Mouse (Mus musculus) stomach, postnatal 0 days (tissue): ENCODE results near the gene Crnkl1. TPM values are rescaled to one million over a fixed set of nuclear protein-coding genes. Genes with fewer than 3 reads are reported as not detected.

Source experiments
- ATAC-seq: fragments of 200-750 bp; cut with Nextera tagmentation; 2 replicates; pipeline ENCODE4 v1.8.0; 2017; ENCODE audit not compliant: low FRiP score, low TSS enrichment
- DNase-seq: peaks from one replicate; pipeline ENCODE4 v3.0.0-alpha.2; 2016; ENCODE audit warnings: low spot score
- H3K27ac ChIP-seq: fragments of 300-500 bp; sonication (generic); replicated peaks from 2 replicates; pipeline ENCODE4 v1.5.1; 2014; ENCODE audit warnings: mild to moderate bottlenecking, control low read depth
- H3K27me3 ChIP-seq: fragments of 300-500 bp; sonication (generic); 2 replicates; pipeline ENCODE4 v1.6.1; 2014; ENCODE audit warnings: low read length; ENCODE audit not compliant: control insufficient read depth, insufficient read depth
- H3K36me3 ChIP-seq: fragments of 300-500 bp; sonication (generic); 2 replicates; pipeline ENCODE4 v1.6.1; 2014; ENCODE audit warnings: low read length, mixed read lengths; ENCODE audit not compliant: control insufficient read depth, insufficient read depth
- H3K4me1 ChIP-seq: fragments of 300-500 bp; sonication (generic); replicated peaks from 2 replicates; pipeline ENCODE4 v1.6.1; 2014; ENCODE audit warnings: antibody characterized with exemption; ENCODE audit not compliant: control insufficient read depth, insufficient read depth
- H3K4me2 ChIP-seq: fragments of 300-500 bp; sonication (generic); replicated peaks from 2 replicates; pipeline ENCODE4 v1.6.1; 2014; ENCODE audit warnings: low read depth, mild to moderate bottlenecking, control low read depth, moderate library complexity
- H3K4me3 ChIP-seq: fragments of 300-500 bp; sonication (generic); 2 replicates; pipeline ENCODE4 v1.5.1; 2014; ENCODE audit warnings: low read depth, low read length, control low read depth
- H3K9ac ChIP-seq: fragments of 300-500 bp; sonication (generic); 2 replicates; pipeline ENCODE4 v1.6.1; 2014; ENCODE audit warnings: mild to moderate bottlenecking, low read length, control low read depth, mixed read lengths
- H3K9me3 ChIP-seq: fragments of 300-500 bp; sonication (generic); 2 replicates; pipeline ENCODE4 v1.6.1; 2016; ENCODE audit warnings: low read length; ENCODE audit not compliant: control insufficient read depth
- CTCF ChIP-seq: IDR thresholded peaks from 2 replicates; pipeline ENCODE4 v1.5.1; 2016; ENCODE audit warnings: antibody characterized with exemption, low read depth, mild to moderate bottlenecking, moderate library complexity
- EP300 ChIP-seq: optimal IDR thresholded peaks from 2 replicates; pipeline ENCODE3; 2016; ENCODE audit warnings: antibody characterized with exemption
- WGBS: fragments of 180-500 bp; shearing (Covaris S2); extraction: QIAGEN DNeasy Blood & Tissue Kit; methylation state at CpG from one replicate; pipeline ENCODE4 v1.1.7; 2014; 5-methylcytosine and 5-hydroxymethylcytosine counted together
- polyA plus RNA-seq: library from polyadenylated mRNA; unstranded; fragments of >200 nt; fragmentation: Nextera tagmentation; extraction: Ambion mirVana; gene quantifications from 2 replicates; pipeline ENCODE4 v1.2.1, GENCODE M21; 2015

Crnkl1 gene
- polyA plus RNA-seq, 1 experiment from 2014 or later, result 15.2 TPM

DNA sequence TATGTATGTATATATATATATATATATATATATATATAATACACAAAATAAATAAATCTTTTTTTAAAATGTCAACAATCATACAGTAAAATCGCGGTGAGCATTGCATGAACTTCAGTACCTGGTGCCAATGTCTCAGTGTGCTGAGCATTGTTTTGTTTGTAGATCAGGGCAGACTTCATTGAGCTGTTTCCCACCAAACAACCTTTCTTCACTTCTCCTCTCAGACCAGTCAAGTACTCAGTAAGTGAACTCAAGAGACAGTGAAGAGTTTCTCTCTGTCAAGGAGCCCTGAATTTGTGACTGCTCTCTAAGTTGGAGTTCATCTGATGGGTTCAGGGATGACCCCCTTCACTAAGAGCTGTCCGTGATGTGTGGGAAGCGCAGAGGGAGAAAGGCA, 37.8 kb upstream of the Crnkl1 start:
- DNase-seq, result no peak
- no peak for TF ChIP-seq CTCF
- TF ChIP-seq EP300, result no peak
- Histone ChIP-seq H3K9ac (no peak overlapping the region), H3K27me3 (no peaks in the 10 kb centered on the region), H3K4me3 (no peak overlapping the region), H3K27ac (no peak overlapping the region), H3K4me2 (no peak overlapping the region), H3K36me3 (no peaks in the 10 kb centered on the region), H3K4me1 (no peaks in the 10 kb centered on the region), H3K9me3 (no peaks in the 10 kb centered on the region)
- 78% methylated on average over 4 of the region's 4 CpGs for WGBS
- ATAC-seq, result no peak

DNA sequence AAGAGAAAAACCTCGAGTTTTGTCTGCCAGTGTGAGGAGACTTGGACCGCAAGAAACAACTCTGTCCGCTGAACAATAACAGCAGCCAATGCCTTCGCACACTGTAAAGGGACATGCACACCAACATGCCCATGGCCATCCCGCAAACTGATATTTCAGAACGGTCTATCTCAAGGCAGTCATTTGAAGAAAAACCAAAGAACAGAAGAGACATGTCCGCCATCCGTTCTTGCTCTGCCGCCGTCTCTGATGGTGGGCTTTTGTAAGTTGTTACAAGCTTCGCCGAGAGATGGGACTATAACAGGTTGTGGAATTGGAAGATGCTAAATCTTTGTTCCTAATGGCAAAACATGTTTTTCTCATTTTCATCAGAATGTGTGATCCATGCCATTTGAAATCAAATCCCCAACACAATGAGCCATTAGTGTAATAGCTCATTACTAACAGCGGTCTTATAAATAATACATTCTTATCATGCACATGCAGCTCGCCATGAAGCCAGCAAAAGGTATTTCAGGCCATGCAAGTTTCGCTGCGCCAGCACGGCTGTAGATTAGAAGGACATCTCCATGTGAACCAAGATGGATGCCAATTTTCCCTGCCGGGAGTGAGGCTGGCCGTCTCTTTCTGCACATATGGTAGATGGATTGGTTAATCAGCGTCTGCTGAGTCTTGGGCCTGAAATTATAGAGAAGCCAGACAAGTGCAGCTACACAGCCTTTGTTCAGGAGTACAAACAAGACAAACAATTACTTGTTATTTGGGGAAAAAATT, 36.6 kb upstream of the Crnkl1 start:
- 90% methylated on average over 20 of the region's 20 CpGs for WGBS
- ATAC-seq (no peak), DNase-seq (no peak)
- no peak overlapping the region for H3K9ac ChIP-seq
- H3K4me1 ChIP-seq, result no peaks in the 10 kb centered on the region
- H3K27me3 ChIP-seq, result no peaks in the 10 kb centered on the region
- no peaks in the 10 kb centered on the region for H3K36me3 ChIP-seq
- no peak overlapping the region for H3K4me3 ChIP-seq
- H3K9me3 ChIP-seq, result no peaks in the 10 kb centered on the region
- no peak overlapping the region for H3K27ac ChIP-seq
- TF ChIP-seq EP300, result no peak
- TF ChIP-seq CTCF, result no peak
- H3K4me2 ChIP-seq, result no peak overlapping the region

DNA sequence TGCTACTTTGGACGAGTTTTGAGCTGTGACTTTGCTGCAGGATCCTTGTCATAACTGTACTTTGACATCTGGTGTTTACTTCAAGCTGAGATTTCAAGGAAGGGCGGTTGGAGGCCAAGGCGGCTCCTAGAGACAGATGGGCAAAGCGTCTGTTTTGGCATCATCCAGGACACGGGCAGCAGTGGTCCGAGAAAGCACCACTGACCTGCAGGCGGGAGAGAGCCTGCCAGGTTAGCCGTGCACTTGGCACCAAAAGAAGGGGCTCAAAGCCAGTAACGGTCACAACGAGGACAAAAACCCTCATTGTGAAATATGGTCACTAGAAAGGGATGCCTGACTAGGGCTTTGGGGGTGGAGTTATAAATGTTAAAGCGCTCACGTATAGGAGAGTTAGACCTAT, 35.9 kb upstream of the Crnkl1 start:
- Histone ChIP-seq H3K4me1 (no peaks in the 10 kb centered on the region), H3K9me3 (no peaks in the 10 kb centered on the region), H3K36me3 (no peaks in the 10 kb centered on the region), H3K4me2 (no peak overlapping the region), H3K27ac (no peak overlapping the region), H3K4me3 (no peak overlapping the region), H3K9ac (no peak overlapping the region), H3K27me3 (no peaks in the 10 kb centered on the region)
- DNase-seq (no peak), ATAC-seq (no peak)
- no peak for TF ChIP-seq EP300
- TF ChIP-seq CTCF, result no peak
- 81% methylated on average over 12 of the region's 12 CpGs for WGBS

- Histone ChIP-seq H3K4me2 (no peak overlapping the region), H3K4me3 (no peak overlapping the region), H3K27me3 (no peaks in the 10 kb centered on the region), H3K36me3 (no peaks in the 10 kb centered on the region), H3K4me1 (no peaks in the 10 kb centered on the region), H3K9me3 (no peaks in the 10 kb centered on the region), H3K9ac (no peak overlapping the region), H3K27ac (no peak overlapping the region)
- DNase-seq, result no peak
- 93% methylated on average over 5 of the region's 5 CpGs for WGBS
- ATAC-seq, result no peak
- TF ChIP-seq EP300, result no peak
- no peak for TF ChIP-seq CTCF
These were observed 27.0 kb upstream of the Crnkl1 start for GRCm38 (mm10) chr2:145961861-145962260.

DNA sequence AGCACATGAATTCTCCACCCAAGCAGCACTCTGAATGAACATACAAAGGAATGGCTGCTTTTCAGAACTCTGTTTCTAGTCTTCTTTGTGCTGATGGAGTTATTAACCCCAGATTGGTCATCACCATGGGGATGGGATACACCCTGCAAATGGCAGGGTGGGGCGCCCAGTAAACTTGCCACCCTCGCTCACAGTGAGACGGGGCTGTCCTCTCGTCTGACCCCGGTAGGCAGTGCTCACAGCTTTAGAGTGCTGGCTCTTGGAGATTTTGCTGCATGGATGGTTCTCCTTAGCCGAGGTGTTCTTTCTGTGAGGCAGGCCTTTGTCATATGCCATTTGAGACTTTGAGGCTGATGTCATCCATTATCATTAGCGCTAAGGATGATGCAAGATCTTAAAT, 23.7 kb upstream of the Crnkl1 start:
- TF ChIP-seq CTCF, result no peak
- TF ChIP-seq EP300, result no peak
- H3K27me3 ChIP-seq, result no peaks in the 10 kb centered on the region
- no peaks in the 10 kb centered on the region for H3K4me1 ChIP-seq
- no peak for ATAC-seq
- H3K27ac ChIP-seq, result no peak overlapping the region
- H3K4me2 ChIP-seq, result no peak overlapping the region
- no peak overlapping the region for H3K4me3 ChIP-seq
- no peaks in the 10 kb centered on the region for H3K9me3 ChIP-seq
- H3K9ac ChIP-seq, result no peak overlapping the region
- 84% methylated on average over 7 of the region's 7 CpGs for WGBS
- DNase-seq, result no peak
- no peaks in the 10 kb centered on the region for H3K36me3 ChIP-seq

DNA sequence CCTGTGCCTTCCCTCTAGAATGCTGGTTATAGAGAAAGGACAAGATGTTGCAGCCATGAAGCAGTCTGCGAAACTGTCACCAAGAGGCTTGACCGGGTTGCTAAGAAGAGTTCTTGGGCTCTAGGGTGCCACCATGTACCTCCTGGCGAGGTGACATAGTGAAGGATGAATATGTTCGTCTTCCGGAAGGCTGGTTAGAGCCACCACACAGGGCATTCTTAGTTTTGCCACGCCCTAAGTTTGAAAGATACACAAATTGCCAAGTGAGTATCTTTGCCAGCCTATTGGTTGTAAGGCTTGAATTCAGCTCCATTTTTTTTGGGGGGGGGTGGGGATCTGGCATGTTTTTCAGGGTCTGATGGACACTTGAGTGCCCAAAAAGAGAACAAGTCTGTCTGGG, 23.3 kb upstream of the Crnkl1 start:
- H3K4me2 ChIP-seq, result no peak overlapping the region
- ATAC-seq (no peak), DNase-seq (no peak)
- TF ChIP-seq CTCF (no peak), EP300 (no peak)
- H3K36me3 ChIP-seq, result no peaks in the 10 kb centered on the region
- H3K9me3 ChIP-seq, result no peaks in the 10 kb centered on the region
- no peak overlapping the region for H3K27ac ChIP-seq
- 79% methylated on average over 6 of the region's 6 CpGs for WGBS
- no peak overlapping the region for H3K4me3 ChIP-seq
- H3K9ac ChIP-seq, result no peak overlapping the region
- H3K4me1 ChIP-seq, result no peaks in the 10 kb centered on the region
- H3K27me3 ChIP-seq, result no peaks in the 10 kb centered on the region
